Mouse (Mus musculus) neural tube, embryonic 14.5 days (tissue): ENCODE results near the gene Dbh. TPM values are rescaled to one million over a fixed set of nuclear protein-coding genes. Genes with fewer than 3 reads are reported as not detected.
A peak's percentile ranks its signal among the peaks of the same experiment; 100 is the strongest.

Source experiments
- ATAC-seq: fragments of 200-750 bp; cut with Nextera tagmentation; 2 replicates; pipeline ENCODE4 v1.8.0; 2017; ENCODE audit warnings: low read depth, mild to moderate bottlenecking, moderate TSS enrichment, moderate library complexity
- H3K27ac ChIP-seq: fragments of 300-500 bp; sonication (generic); 2 replicates; pipeline ENCODE4 v1.5.1; 2014; ENCODE audit warnings: low read depth, mild to moderate bottlenecking, control low read depth, low read length, moderate library complexity, mixed read lengths
- H3K27me3 ChIP-seq: fragments of 300-500 bp; sonication (generic); 2 replicates; pipeline ENCODE4 v1.6.1; 2014; ENCODE audit warnings: low read length; ENCODE audit not compliant: control insufficient read depth, insufficient read depth
- H3K36me3 ChIP-seq: fragments of 300-500 bp; sonication (generic); 2 replicates; pipeline ENCODE4 v1.6.1; 2014; ENCODE audit warnings: low read length, mixed read lengths; ENCODE audit not compliant: control insufficient read depth, insufficient read depth
- H3K4me1 ChIP-seq: fragments of 300-500 bp; sonication (generic); 2 replicates; pipeline ENCODE4 v1.6.1; 2014; ENCODE audit warnings: low read length; ENCODE audit not compliant: control insufficient read depth, insufficient read depth
- H3K4me2 ChIP-seq: fragments of 300-500 bp; sonication (generic); 2 replicates; pipeline ENCODE4 v1.6.1; 2014; ENCODE audit warnings: mild to moderate bottlenecking, low read depth, low read length, control low read depth
- H3K4me3 ChIP-seq: fragments of 300-500 bp; sonication (generic); 2 replicates; pipeline ENCODE4 v1.5.1; 2014; ENCODE audit warnings: low read depth, low read length, control low read depth, mixed read lengths
- H3K9ac ChIP-seq: fragments of 300-500 bp; sonication (generic); replicated peaks from 2 replicates; pipeline ENCODE4 v1.6.1; 2014; ENCODE audit warnings: low read depth, mild to moderate bottlenecking, control low read depth, low read length, mixed read lengths
- H3K9me3 ChIP-seq: fragments of 300-500 bp; sonication (generic); 2 replicates; pipeline ENCODE4 v1.6.1; 2016; ENCODE audit warnings: low read length; ENCODE audit not compliant: control insufficient read depth
- WGBS: fragments of 180-500 bp; shearing (Covaris S2); extraction: QIAGEN DNeasy Blood & Tissue Kit; methylation state at CpG from one replicate; pipeline ENCODE4 v1.1.7; 2014; 5-methylcytosine and 5-hydroxymethylcytosine counted together
- polyA plus RNA-seq: library from polyadenylated mRNA; unstranded; fragments of >200 nt; fragmentation: Nextera tagmentation; extraction: Ambion mirVana; gene quantifications from 2 replicates; pipeline ENCODE4 v1.2.1, GENCODE M21; 2014

Gene Dbh
- polyA plus RNA-seq, 1 experiment from 2014 or later, result 0.11 TPM

DNA sequence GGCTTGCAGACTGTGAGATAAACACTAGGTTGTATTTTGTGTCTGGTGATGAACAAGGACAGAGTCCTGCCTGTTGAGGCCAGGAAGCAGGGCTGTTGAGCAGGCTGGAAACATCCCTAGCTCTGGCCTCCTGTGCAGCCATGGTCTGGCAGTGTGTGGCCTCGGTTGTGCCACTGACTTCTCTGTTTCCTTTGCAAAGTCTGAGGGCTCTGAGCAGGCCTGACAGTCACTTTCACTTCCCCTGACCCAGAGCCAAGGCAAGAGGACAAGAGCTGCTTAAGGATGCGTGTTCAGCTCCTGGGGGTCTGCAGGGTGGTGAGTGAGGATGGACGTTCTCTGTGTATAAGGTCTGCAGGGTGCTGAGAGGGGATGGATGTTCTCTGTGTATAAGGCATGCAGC, 36.0 kb upstream of the Dbh start:
- H3K4me2 ChIP-seq, result no peak overlapping the region
- H3K4me3 ChIP-seq, result no peak overlapping the region
- 69% methylated on average over 3 of the region's 3 CpGs for WGBS
- H3K4me1 ChIP-seq, result no peaks in the 10 kb centered on the region
- ATAC-seq, result no peak
- no peaks in the 10 kb centered on the region for H3K36me3 ChIP-seq
- H3K27ac ChIP-seq, result no peak overlapping the region
- H3K9ac ChIP-seq, result no peak overlapping the region
- H3K27me3 ChIP-seq, result no peaks in the 10 kb centered on the region
- H3K9me3 ChIP-seq, result no peaks in the 10 kb centered on the region

DNA sequence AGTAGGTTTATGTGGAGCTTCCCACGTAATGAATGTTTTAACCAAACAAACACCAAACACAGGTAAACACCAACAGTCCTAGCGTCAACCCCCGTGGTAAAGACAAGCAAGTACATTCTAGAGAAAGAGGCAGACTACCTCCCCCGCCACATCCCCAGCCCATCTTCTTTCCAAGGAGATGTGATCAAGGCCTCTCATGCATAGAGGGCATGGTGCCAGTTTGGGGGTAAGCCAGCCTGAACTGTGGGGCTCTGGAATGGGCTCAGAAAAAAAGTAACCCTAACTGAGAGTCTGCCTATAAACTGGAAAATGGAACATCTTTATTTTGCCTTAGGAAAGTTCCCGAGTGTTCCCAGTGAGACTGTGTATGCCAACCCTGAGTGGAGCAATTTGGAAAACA, 29.1 kb upstream of the Dbh start:
- H3K9me3 ChIP-seq, result no peaks in the 10 kb centered on the region
- H3K27ac ChIP-seq, result no peak overlapping the region
- peaks cover 2% of the 10 kb centered on the region; the same call in 1 of the 2 replicates for H3K27me3 ChIP-seq
- H3K4me2 ChIP-seq, result no peak overlapping the region
- no peaks in the 10 kb centered on the region for H3K36me3 ChIP-seq
- H3K4me3 ChIP-seq, result no peak overlapping the region
- H3K9ac ChIP-seq, result no peak overlapping the region
- ATAC-seq, result no peak
- 86% methylated on average over 5 of the region's 5 CpGs for WGBS
- H3K4me1 ChIP-seq, result no peaks in the 10 kb centered on the region

DNA sequence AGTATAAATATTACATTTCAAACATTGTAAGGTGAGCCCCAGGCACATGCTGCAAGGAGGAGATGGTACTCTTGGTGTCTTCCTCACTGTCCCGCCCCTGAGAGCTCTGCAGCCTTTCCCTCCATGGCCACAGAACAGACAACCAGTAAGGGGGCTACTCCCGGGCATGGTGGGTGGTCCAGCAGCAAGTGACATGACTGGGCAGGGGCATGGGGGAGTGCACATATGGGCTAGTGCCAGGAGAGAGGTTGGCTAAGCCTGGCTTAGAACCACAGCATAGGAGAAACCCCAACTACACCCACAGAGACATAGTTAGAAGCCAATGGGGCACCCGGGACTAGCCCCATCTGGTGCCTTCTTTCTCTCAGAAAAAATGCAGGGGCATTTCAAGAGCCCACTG, 28.7 kb upstream of the Dbh start:
- WGBS, result 77% methylated on average over 3 of the region's 3 CpGs
- no peak for ATAC-seq

DNA sequence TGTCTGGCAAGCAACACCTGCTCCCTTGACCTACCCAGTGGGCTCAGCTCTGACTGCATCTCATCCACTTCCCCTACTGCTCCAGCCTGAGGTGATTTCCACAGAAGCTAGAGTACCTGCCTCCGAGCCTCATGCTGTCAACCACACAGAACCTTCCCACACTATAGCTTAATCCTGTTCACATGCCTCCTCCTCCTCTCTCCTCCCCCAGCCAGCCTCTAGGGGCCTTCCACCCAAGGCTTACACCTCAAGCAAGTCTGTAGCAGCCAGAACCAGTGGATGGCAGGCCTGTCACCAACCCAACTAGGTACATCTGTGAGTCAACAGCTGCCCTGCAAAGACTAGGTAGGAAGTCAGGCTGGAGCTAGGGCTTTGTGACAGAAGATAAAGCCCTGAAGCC, 28.2 kb upstream of the Dbh start:
- H3K9me3 ChIP-seq, result no peaks in the 10 kb centered on the region
- no peak for ATAC-seq
- no peak overlapping the region for H3K4me2 ChIP-seq
- peaks cover 5% of the 10 kb centered on the region; the same call in 1 of the 2 replicates for H3K27me3 ChIP-seq
- 87% methylated on average over 1 of the region's 1 CpGs for WGBS
- no peak overlapping the region for H3K9ac ChIP-seq
- H3K4me1 ChIP-seq, result no peaks in the 10 kb centered on the region
- H3K4me3 ChIP-seq, result no peak overlapping the region
- no peak overlapping the region for H3K27ac ChIP-seq
- H3K36me3 ChIP-seq, result no peaks in the 10 kb centered on the region

More for the DNA sequence above, 28.7 kb upstream of the Dbh start:
- H3K9me3 ChIP-seq, result no peaks in the 10 kb centered on the region
- H3K27ac ChIP-seq, result no peak overlapping the region
- H3K36me3 ChIP-seq, result no peaks in the 10 kb centered on the region
- H3K4me3 ChIP-seq, result no peak overlapping the region
- H3K4me1 ChIP-seq, result no peaks in the 10 kb centered on the region
- H3K9ac ChIP-seq, result no peak overlapping the region
- H3K27me3 ChIP-seq, result peaks cover 2% of the 10 kb centered on the region; the same call in 1 of the 2 replicates
- no peak overlapping the region for H3K4me2 ChIP-seq

DNA sequence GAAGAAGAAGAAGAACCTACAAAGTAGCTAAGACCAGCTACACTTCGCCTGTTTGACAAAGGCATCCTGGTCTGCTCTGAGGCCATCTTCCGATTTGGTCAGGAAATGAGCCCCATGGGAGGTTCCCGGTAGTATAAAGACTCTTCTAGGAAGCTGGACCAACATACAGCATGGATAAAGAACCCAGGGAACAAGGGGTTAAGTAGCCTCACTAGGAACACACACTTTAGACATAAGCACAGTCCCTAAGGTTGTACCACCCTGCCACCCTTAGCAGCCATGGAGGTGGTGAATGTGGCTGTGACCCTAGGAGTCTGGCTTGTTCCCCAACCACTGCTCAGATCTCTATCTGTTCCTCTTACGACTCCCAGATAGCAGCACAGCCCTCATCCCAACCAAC, 26.7 kb upstream of the Dbh start:
- Histone ChIP-seq H3K27ac (no peak overlapping the region), H3K9me3 (no peaks in the 10 kb centered on the region), H3K4me3 (no peak overlapping the region), H3K36me3 (no peaks in the 10 kb centered on the region), H3K4me2 (no peak overlapping the region), H3K27me3 (peaks cover 5% of the 10 kb centered on the region; the same call in 1 of the 2 replicates), H3K4me1 (no peaks in the 10 kb centered on the region), H3K9ac (no peak overlapping the region)
- no peak for ATAC-seq
- 67% methylated on average over 4 of the region's 4 CpGs for WGBS

DNA sequence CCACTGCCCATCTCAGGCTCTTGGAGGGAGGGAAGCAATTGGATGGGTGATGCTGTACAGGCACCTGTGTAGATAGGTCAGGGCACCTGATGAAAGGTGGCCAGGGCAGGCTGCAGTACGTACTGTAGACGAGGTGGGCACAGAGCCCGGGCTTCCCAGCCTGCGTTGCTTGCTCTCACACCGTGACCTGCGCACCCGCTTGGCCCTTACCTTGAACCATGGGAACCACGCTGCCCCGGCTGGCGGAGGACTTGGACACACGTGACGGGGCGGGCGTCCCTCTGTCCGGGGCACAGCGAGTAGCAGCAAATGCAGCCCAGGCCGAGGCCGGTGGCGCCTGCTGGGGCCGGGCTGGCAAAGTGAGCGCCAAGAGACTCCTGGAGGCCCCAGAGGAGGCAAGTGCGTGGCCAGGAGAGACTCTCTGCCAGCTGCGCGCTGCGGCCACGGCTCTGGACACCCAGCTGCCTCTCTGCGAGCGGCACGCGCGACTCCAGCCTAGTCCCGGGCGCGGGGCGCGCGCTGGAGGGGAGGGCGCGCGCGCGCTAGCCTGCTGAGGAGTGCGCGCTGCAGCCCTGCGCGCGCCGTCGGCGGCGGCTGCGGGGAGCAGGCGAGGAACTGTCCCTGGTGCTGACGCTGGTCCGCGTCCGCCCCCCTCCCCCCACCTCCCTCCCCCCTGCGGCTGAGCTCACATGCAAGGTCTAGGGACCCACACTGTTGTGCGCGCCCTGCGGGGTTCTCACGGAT, 22.9 kb upstream of the Dbh start, which contains the start of gene Fam163b:
Gene Fam163b (minus strand): TSS at position 542 of the 744 bp plus-strand sequence.
- no peaks in the 10 kb centered on the region for H3K36me3 ChIP-seq
- peak within 1 kb of the TSS; percentile 41 for H3K4me3 ChIP-seq
- no peak within 1 kb of the TSS for H3K27ac ChIP-seq
- H3K27me3 ChIP-seq, result peaks cover 5% of the 10 kb centered on the region; the same call in 1 of the 2 replicates
- no peaks in the 10 kb centered on the region for H3K4me1 ChIP-seq
- peak within 1 kb of the TSS; percentile 82 for H3K4me2 ChIP-seq
- H3K9ac ChIP-seq, result peak within 1 kb of the TSS; percentile 54; the same call in 1 of the 2 replicates
- 3% methylated on average over 34 of the region's 62 CpGs for WGBS
- no peaks in the 10 kb centered on the region for H3K9me3 ChIP-seq
- ATAC-seq, result peak; percentile 79

DNA sequence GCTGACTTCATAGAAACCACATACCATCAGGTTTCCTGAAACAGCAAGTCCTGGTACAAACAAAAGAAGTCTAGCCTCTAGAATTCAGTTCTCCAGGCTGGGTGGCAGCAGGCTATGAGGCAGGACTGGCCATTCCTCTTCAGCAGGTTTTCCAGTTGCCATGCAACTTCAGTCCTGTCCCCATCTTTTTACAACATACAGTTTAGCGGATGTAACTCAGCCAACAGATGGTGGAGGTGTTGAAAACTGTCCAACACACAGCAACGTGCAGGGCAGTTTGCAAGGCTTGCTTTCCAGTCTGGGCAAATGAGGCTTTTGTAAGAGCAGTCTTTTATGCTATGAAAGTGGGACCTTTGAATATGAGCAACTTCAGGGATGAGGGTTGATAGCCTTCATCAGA, 20.1 kb upstream of the Dbh start:
- Histone ChIP-seq H3K4me1 (no peaks in the 10 kb centered on the region), H3K9ac (no peak overlapping the region), H3K9me3 (no peaks in the 10 kb centered on the region), H3K27ac (no peak overlapping the region), H3K4me2 (no peak overlapping the region), H3K36me3 (no peaks in the 10 kb centered on the region), H3K27me3 (peaks cover 5% of the 10 kb centered on the region; the same call in 1 of the 2 replicates), H3K4me3 (no peak overlapping the region)
- no peak for ATAC-seq
- WGBS, result 71% methylated on average over 2 of the region's 2 CpGs

DNA sequence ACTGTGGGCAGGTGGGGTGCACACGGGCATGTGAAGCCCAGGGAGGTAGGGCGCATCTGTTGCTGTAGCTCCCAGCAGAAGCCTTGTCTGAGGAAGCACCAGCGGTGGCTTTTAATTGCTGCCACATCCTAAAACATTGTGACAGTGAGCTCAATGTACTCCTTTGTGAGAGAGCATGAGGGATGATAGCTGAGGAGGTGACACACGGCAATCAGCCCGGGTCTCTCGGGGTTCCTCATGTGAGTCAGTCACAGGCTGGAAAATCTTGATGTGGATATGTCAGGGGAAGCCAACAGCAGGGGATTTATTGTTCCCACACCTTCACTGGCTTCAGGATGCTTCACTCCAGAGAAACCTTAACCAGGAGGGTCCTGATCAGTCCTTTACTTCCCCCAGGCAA, 18.2 kb upstream of the Dbh start:
- no peak overlapping the region for H3K4me2 ChIP-seq
- H3K9ac ChIP-seq, result no peak overlapping the region
- no peaks in the 10 kb centered on the region for H3K36me3 ChIP-seq
- H3K27ac ChIP-seq, result no peak overlapping the region
- no peak overlapping the region for H3K4me3 ChIP-seq
- ATAC-seq, result no peak
- no peaks in the 10 kb centered on the region for H3K27me3 ChIP-seq
- H3K9me3 ChIP-seq, result no peaks in the 10 kb centered on the region
- H3K4me1 ChIP-seq, result no peaks in the 10 kb centered on the region
- WGBS, result 70% methylated on average over 6 of the region's 6 CpGs

DNA sequence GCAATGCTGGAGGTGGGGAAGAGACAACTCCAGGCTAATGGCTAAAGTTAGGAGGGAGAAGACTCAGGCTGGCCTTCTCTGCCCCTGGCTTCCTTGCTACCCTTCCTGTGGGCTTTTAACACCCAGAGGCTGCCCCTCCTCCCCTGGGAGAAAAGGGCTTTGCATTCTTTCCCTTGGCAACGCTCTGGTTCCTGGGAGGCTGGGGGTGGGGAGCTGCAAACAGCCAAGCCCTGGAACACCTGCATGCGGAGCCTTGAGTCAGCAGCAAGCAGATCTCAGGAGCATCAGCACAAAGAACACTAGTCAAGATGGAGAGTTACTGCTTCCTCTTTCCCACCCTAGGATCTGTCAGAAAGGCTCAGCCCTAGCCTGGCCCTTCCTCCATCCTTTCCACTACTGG, 15.6 kb upstream of the Dbh start:
- H3K27me3 ChIP-seq, result no peaks in the 10 kb centered on the region
- no peaks in the 10 kb centered on the region for H3K36me3 ChIP-seq
- 10% methylated on average over 2 of the region's 2 CpGs for WGBS
- no peak overlapping the region for H3K9ac ChIP-seq
- H3K4me3 ChIP-seq, result no peak overlapping the region
- no peak for ATAC-seq
- H3K4me2 ChIP-seq, result no peak overlapping the region
- no peaks in the 10 kb centered on the region for H3K4me1 ChIP-seq
- H3K27ac ChIP-seq, result no peak overlapping the region
- no peaks in the 10 kb centered on the region for H3K9me3 ChIP-seq
